Mouse (Mus musculus) embryonic facial prominence, embryonic 14.5 days (tissue): ENCODE results near the gene Rnf169. TPM values are rescaled to one million over a fixed set of nuclear protein-coding genes. Genes with fewer than 3 reads are reported as not detected.

Experiments
- ATAC-seq: fragments of 200-750 bp; cut with Nextera tagmentation; 2 replicates; pipeline ENCODE4 v1.8.0; 2017; ENCODE audit warnings: low read depth, moderate number of reproducible peaks, moderate TSS enrichment
- DNase-seq: peaks from one replicate; pipeline ENCODE4 v3.0.0-alpha.2; 2015; ENCODE audit warnings: low spot score
- H3K27ac ChIP-seq: fragments of 300-500 bp; sonication (generic); replicated peaks from 2 replicates; pipeline ENCODE4 v1.5.1; 2014; ENCODE audit warnings: low read depth, mild to moderate bottlenecking, low read length, moderate library complexity
- H3K27me3 ChIP-seq: fragments of 300-500 bp; sonication (generic); replicated peaks from 2 replicates; pipeline ENCODE4 v1.6.1; 2014; ENCODE audit warnings: low read length; ENCODE audit not compliant: control insufficient read depth, insufficient read depth
- H3K36me3 ChIP-seq: fragments of 300-500 bp; sonication (generic); 2 replicates; pipeline ENCODE4 v1.6.1; 2014; ENCODE audit warnings: low read length, mixed read lengths; ENCODE audit not compliant: control insufficient read depth, insufficient read depth
- H3K4me1 ChIP-seq: fragments of 300-500 bp; sonication (generic); 2 replicates; pipeline ENCODE4 v1.6.1; 2014; ENCODE audit warnings: antibody characterized with exemption, low read length; ENCODE audit not compliant: control insufficient read depth, insufficient read depth
- H3K4me2 ChIP-seq: fragments of 300-500 bp; sonication (generic); 2 replicates; pipeline ENCODE4 v1.6.1; 2014; ENCODE audit warnings: low read depth, mild to moderate bottlenecking, low read length, moderate library complexity, mixed read lengths
- H3K4me3 ChIP-seq: fragments of 300-500 bp; sonication (generic); 2 replicates; pipeline ENCODE4 v1.5.1; 2014; ENCODE audit warnings: low read depth, mild to moderate bottlenecking, low read length
- H3K9ac ChIP-seq: fragments of 300-500 bp; sonication (generic); 2 replicates; pipeline ENCODE4 v1.6.1; 2014; ENCODE audit warnings: low read depth, mild to moderate bottlenecking, low read length, moderate library complexity, mixed read lengths
- H3K9me3 ChIP-seq: fragments of 300-500 bp; sonication (generic); 2 replicates; pipeline ENCODE4 v1.6.1; 2016; ENCODE audit warnings: low read length; ENCODE audit not compliant: control insufficient read depth
- WGBS: fragments of 180-500 bp; shearing (Covaris S2); extraction: QIAGEN DNeasy Blood & Tissue Kit; methylation state at CpG from one replicate; pipeline ENCODE4 v1.1.7; 2014; 5-methylcytosine and 5-hydroxymethylcytosine counted together
- polyA plus RNA-seq: library from polyadenylated mRNA; unstranded; fragments of >200 nt; fragmentation: Nextera tagmentation; extraction: Ambion mirVana; gene quantifications from 2 replicates; pipeline ENCODE4 v1.2.1, GENCODE M21; 2014

Rnf169 gene
- polyA plus RNA-seq, 1 experiment from 2014 or later, result 5.9 TPM

DNA sequence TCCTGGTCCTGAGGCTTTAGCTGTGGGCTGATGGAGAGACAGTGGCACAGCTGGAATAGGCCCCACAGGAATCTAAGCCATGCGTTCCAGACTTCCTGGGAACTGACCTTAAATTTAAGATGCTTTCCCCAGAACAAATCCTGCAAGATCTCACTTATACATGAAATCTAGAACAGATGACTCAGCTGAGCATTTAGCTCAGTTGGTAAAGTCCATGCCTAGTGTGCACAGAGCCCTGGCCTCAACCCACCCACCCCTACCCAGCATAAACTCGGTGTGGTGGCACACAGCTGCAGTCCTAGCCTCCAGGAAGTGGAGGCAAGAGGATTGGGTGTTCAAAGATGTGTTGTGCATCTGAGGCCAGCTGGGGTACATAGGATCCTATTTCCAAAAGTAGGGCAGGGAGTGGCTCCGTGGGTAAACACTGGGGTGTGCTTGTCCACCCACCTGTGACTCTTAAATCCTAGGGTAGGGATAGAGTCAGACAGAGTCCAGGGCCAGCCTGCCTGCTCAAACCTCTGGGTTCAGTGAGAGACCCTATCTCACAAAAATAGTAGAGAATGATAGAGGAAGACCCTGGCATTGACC is 90.0 kb downstream of the Rnf169 start:
- H3K9ac ChIP-seq, result no peak overlapping the region
- no peak for ATAC-seq
- H3K4me1 ChIP-seq, result no peaks in the 10 kb centered on the region
- H3K27ac ChIP-seq, result no peak overlapping the region
- 31% methylated on average over 3 of the region's 3 CpGs for WGBS
- no peaks in the 10 kb centered on the region for H3K27me3 ChIP-seq
- no peak overlapping the region for H3K4me3 ChIP-seq
- H3K4me2 ChIP-seq, result no peak overlapping the region
- H3K36me3 ChIP-seq, result no peaks in the 10 kb centered on the region
- no peak for DNase-seq
- no peaks in the 10 kb centered on the region for H3K9me3 ChIP-seq

DNA sequence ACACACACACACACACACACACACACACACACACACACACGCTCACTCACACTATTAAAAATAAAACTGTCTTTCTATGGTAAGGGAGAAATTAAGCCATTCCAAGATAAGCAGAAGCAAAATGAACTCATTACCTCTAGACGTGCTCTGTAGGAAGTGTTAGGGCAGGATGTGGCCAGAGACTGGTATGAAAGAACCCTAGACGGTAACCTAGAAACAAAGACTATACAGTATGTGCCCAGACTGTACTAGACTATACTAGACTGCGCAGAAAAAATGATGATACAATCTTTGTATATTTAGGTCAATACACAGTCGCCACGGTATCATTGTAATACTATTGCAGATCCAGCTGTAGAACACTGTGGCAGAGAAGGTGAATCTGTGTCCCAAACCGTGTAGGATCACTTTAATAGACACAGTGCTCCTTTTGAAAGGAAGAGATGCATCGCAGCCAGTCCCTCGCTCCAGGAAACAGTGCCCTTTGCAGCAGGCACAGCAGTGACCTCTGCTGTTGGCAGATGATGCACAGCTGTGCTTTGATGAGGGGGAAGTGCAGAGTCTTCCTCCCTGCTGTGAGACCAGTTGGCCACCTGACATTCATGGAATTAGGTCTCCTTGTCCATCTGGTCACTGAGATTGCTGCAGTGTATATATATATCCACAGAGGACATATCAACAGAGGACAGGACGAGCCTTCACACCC is 90.9 kb downstream of the Rnf169 start:
- ATAC-seq (no peak), DNase-seq (peak; percentile 27)
- Histone ChIP-seq H3K4me2 (no peak overlapping the region), H3K9ac (no peak overlapping the region), H3K27me3 (no peaks in the 10 kb centered on the region), H3K36me3 (no peaks in the 10 kb centered on the region), H3K4me1 (no peaks in the 10 kb centered on the region), H3K27ac (no peak overlapping the region), H3K9me3 (no peaks in the 10 kb centered on the region), H3K4me3 (no peak overlapping the region)
- 43% methylated on average over 10 of the region's 10 CpGs for WGBS

DNA sequence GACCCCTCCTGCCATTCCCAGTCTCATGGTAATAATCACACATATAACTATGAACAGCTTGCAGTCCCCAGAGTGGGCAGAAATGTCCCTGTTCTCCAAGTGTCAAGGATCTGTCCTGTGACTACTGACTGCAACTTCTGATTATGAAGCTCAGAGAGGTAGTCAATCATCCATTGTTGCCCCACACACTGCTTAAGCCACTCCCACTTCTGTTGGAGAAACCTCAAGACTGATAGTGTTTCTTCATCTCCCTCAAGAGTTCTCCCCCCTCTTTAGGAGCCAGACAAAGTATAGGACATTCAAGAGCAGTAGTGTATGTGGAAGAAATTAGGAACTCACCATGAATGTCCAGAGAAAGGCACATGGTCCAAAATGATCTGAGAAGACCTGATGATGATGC is 92.5 kb downstream of the Rnf169 start:
- ATAC-seq, result no peak
- no peak for DNase-seq
- Histone ChIP-seq H3K27ac (no peak overlapping the region), H3K9ac (no peak overlapping the region), H3K9me3 (no peaks in the 10 kb centered on the region), H3K4me3 (no peak overlapping the region), H3K27me3 (no peaks in the 10 kb centered on the region), H3K4me2 (no peak overlapping the region), H3K4me1 (no peaks in the 10 kb centered on the region), H3K36me3 (no peaks in the 10 kb centered on the region)

DNA sequence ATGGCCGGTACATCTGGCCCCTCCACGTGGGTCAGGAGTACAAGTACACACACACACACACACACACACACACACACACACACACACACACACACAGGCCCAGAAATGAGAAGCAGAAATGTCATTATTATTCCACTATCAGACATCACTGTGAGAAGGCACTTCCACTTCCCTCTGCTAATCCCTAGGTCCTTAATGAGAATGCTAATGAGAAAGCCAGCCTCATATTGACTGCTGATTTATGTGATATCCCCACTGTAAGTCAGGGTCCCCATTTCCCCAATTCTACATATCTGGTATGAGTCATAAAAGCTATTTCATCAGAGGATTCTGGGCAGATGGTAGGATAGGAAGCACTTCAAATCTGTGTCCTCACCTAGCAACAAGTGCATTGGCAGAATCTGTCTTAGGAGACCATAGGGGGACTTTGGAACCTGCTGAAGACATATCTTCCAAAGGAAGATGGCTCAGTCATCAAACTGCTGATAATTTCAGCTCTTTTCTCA is 93.0 kb downstream of the Rnf169 start:
- H3K27ac ChIP-seq, result no peak overlapping the region
- H3K36me3 ChIP-seq, result no peaks in the 10 kb centered on the region
- H3K4me2 ChIP-seq, result no peak overlapping the region
- no peak overlapping the region for H3K9ac ChIP-seq
- ATAC-seq (no peak), DNase-seq (no peak)
- no peaks in the 10 kb centered on the region for H3K9me3 ChIP-seq
- no peaks in the 10 kb centered on the region for H3K27me3 ChIP-seq
- WGBS, result 94% methylated on average over 2 of the region's 2 CpGs
- H3K4me3 ChIP-seq, result no peak overlapping the region
- H3K4me1 ChIP-seq, result no peaks in the 10 kb centered on the region

DNA sequence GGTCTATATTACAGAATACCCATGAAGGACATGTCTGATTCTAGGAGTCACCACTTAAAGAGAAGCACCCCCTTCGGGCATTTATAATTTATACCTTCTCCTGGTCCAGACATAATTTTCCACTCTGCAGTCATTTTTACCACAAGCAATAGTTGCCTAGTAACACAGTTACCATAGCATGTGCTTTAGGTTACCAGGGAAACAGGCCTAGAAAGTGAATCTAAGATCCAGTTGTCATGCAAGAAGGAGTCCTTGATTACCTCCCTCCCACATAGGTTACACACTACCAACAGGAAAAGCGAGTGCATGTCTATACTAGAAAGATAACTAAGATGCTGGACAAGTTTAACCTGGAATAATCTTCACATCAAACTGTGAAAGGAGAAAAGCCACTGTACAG is 102.0 kb downstream of the Rnf169 start:
- Histone ChIP-seq H3K4me2 (no peak overlapping the region), H3K27ac (no peak overlapping the region), H3K27me3 (no peaks in the 10 kb centered on the region), H3K4me3 (no peak overlapping the region), H3K9me3 (no peaks in the 10 kb centered on the region), H3K36me3 (no peaks in the 10 kb centered on the region), H3K4me1 (no peaks in the 10 kb centered on the region), H3K9ac (no peak overlapping the region)
- ATAC-seq, result no peak
- 66% methylated on average over 2 of the region's 2 CpGs for WGBS
- DNase-seq, result no peak

DNA sequence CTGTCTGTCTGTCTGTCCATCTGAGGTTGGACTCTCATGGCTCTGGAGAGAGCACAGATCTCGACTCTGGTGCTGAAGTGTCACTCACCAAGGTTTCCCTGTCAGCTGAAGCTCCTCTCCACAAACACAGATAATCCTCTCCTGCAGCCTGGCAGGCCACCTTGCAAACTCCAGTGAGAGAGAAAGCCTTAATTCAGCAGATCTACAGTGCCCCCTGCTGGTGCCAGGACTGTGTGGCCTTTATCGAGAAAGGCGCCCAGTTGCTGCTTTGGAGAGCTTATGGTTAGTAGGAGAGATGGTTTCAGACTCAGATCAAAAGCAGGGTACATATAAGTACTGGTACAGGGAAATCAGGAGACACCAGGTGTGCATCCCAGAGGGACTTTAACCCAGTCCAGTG is 103.9 kb downstream of the Rnf169 start:
- ATAC-seq, result peak; percentile 55; the same call in 1 of the 2 replicates

DNA sequence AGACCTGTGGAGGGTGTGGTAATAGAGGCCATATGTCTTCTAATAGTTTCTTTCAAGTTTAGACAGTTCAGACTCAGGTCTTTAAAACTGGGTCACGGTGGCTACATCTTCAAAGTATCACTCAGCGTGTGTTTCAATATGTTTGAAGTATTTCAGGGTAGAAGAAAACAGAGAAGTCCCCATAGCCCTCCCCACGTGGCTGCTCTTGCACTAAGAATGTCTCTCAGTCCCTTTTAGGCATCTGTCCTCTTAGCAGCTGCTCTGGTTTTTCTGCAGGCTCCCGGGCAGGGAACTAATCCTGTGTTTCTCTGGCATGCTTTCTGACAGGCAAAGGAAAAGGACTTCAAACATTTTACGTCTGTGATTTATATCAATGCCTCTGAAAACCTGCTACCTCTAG is 104.4 kb downstream of the Rnf169 start:
- H3K4me1 ChIP-seq, result no peaks in the 10 kb centered on the region

More for the DNA sequence above, 103.9 kb downstream of the Rnf169 start:
- DNase-seq, result peak; percentile 89
- no peak overlapping the region for H3K27ac ChIP-seq
- no peaks in the 10 kb centered on the region for H3K27me3 ChIP-seq
- H3K36me3 ChIP-seq, result no peaks in the 10 kb centered on the region
- H3K4me3 ChIP-seq, result no peak overlapping the region
- no peak overlapping the region for H3K9ac ChIP-seq
- H3K4me2 ChIP-seq, result no peak overlapping the region
- H3K4me1 ChIP-seq, result no peaks in the 10 kb centered on the region
- H3K9me3 ChIP-seq, result no peaks in the 10 kb centered on the region
- 0% methylated on average over 3 of the region's 3 CpGs for WGBS

DNA sequence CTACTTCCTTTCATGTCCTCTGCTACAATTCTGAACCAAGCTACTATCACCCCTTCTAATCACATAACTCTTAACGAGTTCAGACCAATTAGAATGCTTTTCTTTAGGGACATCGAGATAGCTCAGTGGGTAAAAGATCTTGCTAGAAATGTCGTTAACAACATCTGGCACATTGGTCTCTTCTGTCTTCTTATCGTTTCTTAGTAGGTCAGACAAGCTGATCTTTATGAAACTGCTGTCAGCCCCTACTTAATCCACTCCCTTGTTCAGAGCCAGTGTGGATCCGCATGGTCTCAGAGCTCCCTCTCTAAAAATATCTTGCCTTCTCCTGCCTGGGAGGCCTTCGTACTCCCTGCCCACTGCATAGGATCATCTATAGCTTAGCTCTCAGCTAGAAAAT is 106.3 kb downstream of the Rnf169 start:
- no peaks in the 10 kb centered on the region for H3K4me1 ChIP-seq
- H3K4me3 ChIP-seq, result no peak overlapping the region
- no peak overlapping the region for H3K4me2 ChIP-seq
- no peak overlapping the region for H3K27ac ChIP-seq
- DNase-seq (no peak), ATAC-seq (no peak)
- WGBS, result 70% methylated on average over 6 of the region's 6 CpGs
- no peaks in the 10 kb centered on the region for H3K9me3 ChIP-seq
- H3K36me3 ChIP-seq, result no peaks in the 10 kb centered on the region
- no peak overlapping the region for H3K9ac ChIP-seq
- no peaks in the 10 kb centered on the region for H3K27me3 ChIP-seq

More for the DNA sequence above, 104.4 kb downstream of the Rnf169 start:
- H3K4me3 ChIP-seq, result no peak overlapping the region
- H3K27ac ChIP-seq, result no peak overlapping the region
- peak; percentile 29 for DNase-seq
- no peaks in the 10 kb centered on the region for H3K27me3 ChIP-seq
- H3K4me2 ChIP-seq, result no peak overlapping the region
- H3K9me3 ChIP-seq, result no peaks in the 10 kb centered on the region
- no peaks in the 10 kb centered on the region for H3K36me3 ChIP-seq
- no peak for ATAC-seq
- no peak overlapping the region for H3K9ac ChIP-seq
- 25% methylated on average over 5 of the region's 5 CpGs for WGBS
